Mouse (Mus musculus) embryonic facial prominence, embryonic 11.5 days (tissue): ENCODE measurements around the gene Gna14. TPM values are rescaled to one million over a fixed set of nuclear protein-coding genes. Genes with fewer than 3 reads are reported as not detected.

Experiments
- ATAC-seq: fragments of 200-750 bp; cut with Nextera tagmentation; replicated peaks from 2 replicates; pipeline ENCODE4 v1.8.0; 2017; ENCODE audit warnings: low read depth; ENCODE audit not compliant: insufficient number of reproducible peaks, low FRiP score, low TSS enrichment
- DNase-seq: peaks from one replicate; pipeline ENCODE4 v3.0.0-alpha.2; 2015; ENCODE audit warnings: low spot score
- H3K27ac ChIP-seq: fragments of 300-500 bp; sonication (generic); replicated peaks from 2 replicates; pipeline ENCODE4 v1.5.1; 2014; ENCODE audit warnings: mild to moderate bottlenecking, low read depth, low read length, control low read depth
- H3K27me3 ChIP-seq: fragments of 300-500 bp; sonication (generic); 2 replicates; pipeline ENCODE4 v1.6.1; 2014; ENCODE audit warnings: mild to moderate bottlenecking, low read length, moderate library complexity, mixed read lengths; ENCODE audit not compliant: control insufficient read depth, insufficient read depth
- H3K36me3 ChIP-seq: fragments of 300-500 bp; sonication (generic); replicated peaks from 2 replicates; pipeline ENCODE4 v1.6.1; 2014; ENCODE audit warnings: low read depth, mild to moderate bottlenecking, low read length, moderate library complexity, mixed read lengths; ENCODE audit not compliant: control insufficient read depth, insufficient read depth
- H3K4me1 ChIP-seq: fragments of 300-500 bp; sonication (generic); 2 replicates; pipeline ENCODE4 v1.6.1; 2014; ENCODE audit warnings: low read length, mixed read lengths; ENCODE audit not compliant: control insufficient read depth, insufficient read depth
- H3K4me2 ChIP-seq: fragments of 300-500 bp; sonication (generic); 2 replicates; pipeline ENCODE4 v1.6.1; 2014; ENCODE audit warnings: low read depth, mild to moderate bottlenecking, control low read depth, low read length, moderate library complexity
- H3K4me3 ChIP-seq: fragments of 300-500 bp; sonication (generic); 2 replicates; pipeline ENCODE4 v1.5.1; 2014; ENCODE audit warnings: low read depth, low read length, control low read depth
- H3K9ac ChIP-seq: fragments of 300-500 bp; sonication (generic); replicated peaks from 2 replicates; pipeline ENCODE4 v1.6.1; 2014; ENCODE audit warnings: mild to moderate bottlenecking, control low read depth, low read length
- H3K9me3 ChIP-seq: fragments of 300-500 bp; sonication (generic); replicated peaks from 2 replicates; pipeline ENCODE4 v1.6.1; 2016; ENCODE audit warnings: mild to moderate bottlenecking, low read length, inconsistent platforms, mixed read lengths; ENCODE audit not compliant: control insufficient read depth
- WGBS: fragments of 180-500 bp; shearing (Covaris S2); extraction: QIAGEN DNeasy Blood & Tissue Kit; methylation state at CpG from one replicate; pipeline ENCODE4 v1.1.7; 2014; 5-methylcytosine and 5-hydroxymethylcytosine counted together
- polyA plus RNA-seq: library from polyadenylated mRNA; unstranded; fragments of >200 nt; fragmentation: Nextera tagmentation; extraction: Ambion mirVana; gene quantifications from 2 replicates; pipeline ENCODE4 v1.2.1, GENCODE M21; 2014

The Gna14 gene
- polyA plus RNA-seq, 1 experiment from 2014 or later, result 0.90 TPM

DNA sequence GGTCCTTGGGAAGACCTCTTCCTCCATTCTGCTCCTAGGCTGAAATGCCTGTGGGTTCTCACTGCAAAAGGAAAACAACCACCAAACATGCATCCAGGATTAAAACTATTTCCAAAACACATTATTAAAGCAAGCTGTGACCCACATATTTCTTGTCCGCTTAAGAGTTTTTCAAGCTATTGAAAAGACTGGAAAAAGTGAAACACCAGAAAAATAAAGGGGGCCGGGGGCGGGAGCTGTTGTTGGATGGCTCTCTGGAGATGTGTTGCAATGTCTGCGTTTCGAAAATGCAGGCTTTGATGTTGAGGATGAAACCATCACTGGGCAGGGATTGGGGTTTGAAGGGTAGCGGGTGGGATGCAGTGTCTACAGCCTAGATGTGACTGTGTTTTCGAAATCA lies 149.0 kb downstream of the Gna14 start:
- Histone ChIP-seq H3K27ac (no peak overlapping the region), H3K27me3 (no peaks in the 10 kb centered on the region), H3K36me3 (no peaks in the 10 kb centered on the region), H3K4me3 (no peak overlapping the region), H3K9me3 (no peaks in the 10 kb centered on the region), H3K4me1 (no peaks in the 10 kb centered on the region), H3K4me2 (no peak overlapping the region), H3K9ac (no peak overlapping the region)
- 92% methylated on average over 7 of the region's 7 CpGs for WGBS
- no peak for ATAC-seq
- DNase-seq, result no peak

DNA sequence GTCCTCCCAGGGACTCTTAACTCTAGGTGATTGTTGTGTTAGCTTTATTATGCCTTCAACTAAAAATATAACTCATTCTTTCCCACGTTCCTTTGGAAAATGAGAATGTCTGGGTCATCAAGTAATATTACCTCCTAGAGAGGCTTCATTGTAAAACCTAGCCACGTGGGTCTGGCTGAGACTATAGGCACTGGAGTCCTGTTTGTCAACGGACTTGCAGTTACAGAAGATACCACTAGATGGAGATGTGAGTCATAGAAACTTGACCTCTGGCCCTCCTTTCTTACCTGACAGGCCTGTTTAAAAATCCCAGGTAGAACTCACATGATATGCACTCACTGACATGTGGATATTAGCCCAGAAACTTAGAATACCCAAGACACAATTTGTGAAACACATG lies 149.8 kb downstream of the Gna14 start:
- H3K9me3 ChIP-seq, result no peaks in the 10 kb centered on the region
- ATAC-seq, result no peak

DNA sequence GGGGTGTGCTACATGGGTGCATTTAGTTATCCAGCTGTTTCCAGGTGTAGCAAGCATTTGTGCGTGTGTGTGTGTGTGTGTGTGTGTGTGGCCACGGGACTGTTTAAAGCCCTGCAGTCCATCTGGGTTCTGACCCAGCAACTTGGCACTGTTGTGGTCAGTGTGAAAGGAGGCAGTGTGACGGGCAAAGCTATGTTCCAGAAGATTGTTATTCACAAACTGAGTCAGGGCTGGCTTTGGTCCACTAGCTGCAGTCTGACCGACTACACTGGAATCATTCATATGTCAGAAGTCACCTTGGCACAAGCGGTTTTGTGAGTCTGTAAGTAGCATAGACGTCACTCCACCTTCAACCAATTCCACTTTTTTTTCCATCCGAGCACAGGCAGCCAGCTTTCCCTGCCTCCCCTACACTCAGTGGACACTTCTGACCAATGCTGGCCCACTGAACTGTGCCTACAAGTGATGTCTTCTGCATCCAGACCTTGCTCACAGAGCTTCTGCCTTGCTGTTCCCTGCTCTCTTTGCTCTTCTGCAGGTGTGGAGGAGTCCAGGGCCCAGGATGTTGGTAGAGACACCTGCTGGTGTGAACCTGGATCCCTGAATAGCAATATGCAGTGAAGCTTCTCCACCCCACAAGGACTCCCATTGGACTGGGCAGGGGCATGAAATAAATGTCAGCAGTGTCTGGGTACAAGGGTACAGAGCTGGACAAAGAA lies 157.9 kb downstream of the Gna14 start:
- 81% methylated on average over 7 of the region's 7 CpGs for WGBS
- ATAC-seq, result no peak
- Histone ChIP-seq H3K4me1 (no peaks in the 10 kb centered on the region), H3K27me3 (no peaks in the 10 kb centered on the region), H3K9ac (no peak overlapping the region), H3K4me2 (no peak overlapping the region), H3K4me3 (no peak overlapping the region), H3K27ac (no peak overlapping the region), H3K36me3 (no peaks in the 10 kb centered on the region), H3K9me3 (no peaks in the 10 kb centered on the region)
- no peak for DNase-seq

More for the DNA sequence above, 149.8 kb downstream of the Gna14 start:
- no peak overlapping the region for H3K4me2 ChIP-seq
- whole genome bisulfite sequencing, result 7% methylated on average over 3 of the region's 3 CpGs
- H3K27me3 ChIP-seq, result no peaks in the 10 kb centered on the region
- H3K4me3 ChIP-seq, result no peak overlapping the region
- DNase-seq, result peak; percentile 73
- H3K36me3 ChIP-seq, result no peaks in the 10 kb centered on the region
- H3K4me1 ChIP-seq, result no peaks in the 10 kb centered on the region
- H3K9ac ChIP-seq, result no peak overlapping the region
- no peak overlapping the region for H3K27ac ChIP-seq

DNA sequence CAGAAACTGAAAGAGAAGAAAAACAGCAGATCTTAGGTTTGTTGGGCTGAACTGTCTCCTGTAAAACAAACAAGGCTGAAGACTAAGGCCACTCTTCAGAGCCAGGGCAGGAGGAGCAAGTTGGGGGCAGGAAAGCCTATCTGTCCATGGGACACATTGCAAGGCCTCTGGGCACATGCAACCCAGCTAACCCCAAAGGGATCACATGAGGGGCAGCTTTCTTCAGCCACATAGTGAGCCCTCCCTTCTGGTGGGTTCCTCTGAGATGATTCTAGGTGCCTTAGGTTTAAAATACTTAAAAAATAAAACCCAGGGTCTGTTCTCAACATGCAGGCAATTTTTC lies 158.4 kb downstream of the Gna14 start:
- no peak overlapping the region for H3K4me2 ChIP-seq
- no peak overlapping the region for H3K9ac ChIP-seq
- no peak overlapping the region for H3K27ac ChIP-seq
- no peaks in the 10 kb centered on the region for H3K9me3 ChIP-seq
- no peaks in the 10 kb centered on the region for H3K4me1 ChIP-seq
- H3K4me3 ChIP-seq, result no peak overlapping the region
- ATAC-seq (no peak), DNase-seq (no peak)
- H3K36me3 ChIP-seq, result no peaks in the 10 kb centered on the region
- no peaks in the 10 kb centered on the region for H3K27me3 ChIP-seq

DNA sequence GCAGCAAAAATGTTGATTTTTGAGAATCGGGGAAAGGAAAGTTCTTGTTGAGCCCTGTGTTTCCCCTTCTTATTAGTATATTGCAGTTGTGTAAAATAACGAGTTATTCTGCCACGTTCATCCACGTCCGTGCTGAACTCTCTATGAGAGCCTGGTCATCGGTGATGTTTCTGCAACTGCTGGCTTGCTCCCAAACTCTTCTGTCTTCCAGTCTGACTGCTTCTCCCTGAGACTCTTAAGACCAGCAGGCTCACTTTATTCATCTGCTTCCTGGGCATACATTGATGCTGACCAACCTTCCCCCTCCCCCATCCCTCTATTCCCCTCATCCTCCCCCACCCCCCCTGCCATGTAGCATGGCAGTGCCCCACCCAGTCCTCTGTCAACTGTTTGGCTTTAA lies 161.7 kb downstream of the Gna14 start:
- no peak overlapping the region for H3K4me2 ChIP-seq
- no peaks in the 10 kb centered on the region for H3K9me3 ChIP-seq
- H3K4me3 ChIP-seq, result no peak overlapping the region
- H3K27me3 ChIP-seq, result no peaks in the 10 kb centered on the region
- H3K27ac ChIP-seq, result no peak overlapping the region
- no peaks in the 10 kb centered on the region for H3K36me3 ChIP-seq
- DNase-seq (no peak), ATAC-seq (no peak)
- H3K9ac ChIP-seq, result no peak overlapping the region
- WGBS, result 86% methylated on average over 6 of the region's 6 CpGs
- H3K4me1 ChIP-seq, result no peaks in the 10 kb centered on the region

DNA sequence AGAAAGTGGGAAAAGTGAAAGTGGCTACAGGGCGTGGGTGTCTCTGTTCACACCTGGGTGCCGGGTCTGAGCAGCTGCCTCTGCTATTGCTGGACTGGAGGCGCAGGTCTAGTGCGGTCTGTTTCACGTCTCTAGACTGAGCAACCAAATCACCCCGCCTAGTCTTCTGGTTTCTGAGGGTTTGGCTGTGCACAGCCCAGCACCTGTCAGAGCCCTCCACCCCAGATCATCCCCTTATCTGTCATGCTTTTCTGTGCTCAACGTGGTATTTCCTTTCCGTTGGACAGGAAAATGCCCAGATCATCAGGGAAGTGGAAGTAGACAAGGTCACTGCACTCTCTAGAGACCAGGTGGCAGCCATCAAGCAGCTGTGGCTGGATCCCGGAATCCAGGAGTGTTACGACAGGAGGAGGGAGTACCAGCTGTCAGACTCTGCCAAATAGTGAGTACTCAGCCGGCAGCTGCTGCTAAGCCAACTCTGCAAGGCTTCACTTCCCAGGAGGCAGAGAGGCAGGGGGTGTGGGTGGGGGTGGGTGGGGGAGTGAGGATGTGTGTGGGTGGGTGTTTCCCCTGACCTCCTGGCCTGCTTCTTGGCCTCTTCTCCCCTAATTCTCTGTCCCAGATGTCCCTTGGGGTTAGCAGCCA lies 163.2 kb downstream of the Gna14 start:
- WGBS, result 46% methylated on average over 11 of the region's 11 CpGs
- Histone ChIP-seq H3K27me3 (no peaks in the 10 kb centered on the region), H3K36me3 (no peaks in the 10 kb centered on the region), H3K4me3 (no peak overlapping the region), H3K9me3 (no peaks in the 10 kb centered on the region), H3K4me1 (no peaks in the 10 kb centered on the region), H3K4me2 (no peak overlapping the region), H3K27ac (no peak overlapping the region), H3K9ac (no peak overlapping the region)
- DNase-seq (peak; percentile 33), ATAC-seq (peak; percentile 23; the same call in 1 of the 2 replicates)

DNA sequence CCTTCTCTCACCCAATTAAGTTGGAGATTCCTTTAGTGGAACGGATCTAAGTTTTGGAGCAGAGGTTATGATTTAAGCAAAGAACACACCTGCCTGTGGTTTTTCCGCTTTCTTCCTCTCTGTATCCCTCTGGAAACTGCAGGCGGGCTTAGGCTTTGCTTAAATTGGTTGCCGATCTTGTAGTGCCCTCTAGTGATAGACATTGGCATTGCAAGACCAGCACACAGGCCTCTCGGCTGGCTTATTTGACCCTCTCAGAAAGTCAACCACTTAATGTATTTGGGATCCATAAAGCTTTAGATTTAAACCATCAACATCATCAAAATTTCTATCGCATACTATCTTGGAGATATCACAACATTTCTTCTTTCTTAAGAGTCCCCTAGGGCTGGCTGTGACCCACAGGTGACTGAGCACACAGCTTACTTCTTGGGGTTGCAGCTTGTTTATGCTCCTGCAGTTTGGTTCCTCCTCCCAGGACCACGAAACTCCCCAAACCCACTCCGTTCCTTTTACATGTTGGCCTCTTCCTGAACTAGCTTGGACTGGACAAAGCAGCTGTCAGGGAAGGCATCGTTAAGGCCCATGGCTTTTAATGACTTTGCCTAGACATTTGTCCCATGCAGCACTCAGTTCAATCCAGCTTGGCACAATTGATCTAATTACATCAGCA lies 163.9 kb downstream of the Gna14 start:
- ATAC-seq (peak; percentile 78), DNase-seq (peak; percentile 90)
- Histone ChIP-seq H3K4me3 (no peak overlapping the region), H3K9ac (no peak overlapping the region), H3K27me3 (no peaks in the 10 kb centered on the region), H3K9me3 (no peaks in the 10 kb centered on the region), H3K36me3 (no peaks in the 10 kb centered on the region), H3K4me1 (no peaks in the 10 kb centered on the region), H3K27ac (no peak overlapping the region), H3K4me2 (no peak overlapping the region)
- 21% methylated on average over 9 of the region's 9 CpGs for WGBS

DNA sequence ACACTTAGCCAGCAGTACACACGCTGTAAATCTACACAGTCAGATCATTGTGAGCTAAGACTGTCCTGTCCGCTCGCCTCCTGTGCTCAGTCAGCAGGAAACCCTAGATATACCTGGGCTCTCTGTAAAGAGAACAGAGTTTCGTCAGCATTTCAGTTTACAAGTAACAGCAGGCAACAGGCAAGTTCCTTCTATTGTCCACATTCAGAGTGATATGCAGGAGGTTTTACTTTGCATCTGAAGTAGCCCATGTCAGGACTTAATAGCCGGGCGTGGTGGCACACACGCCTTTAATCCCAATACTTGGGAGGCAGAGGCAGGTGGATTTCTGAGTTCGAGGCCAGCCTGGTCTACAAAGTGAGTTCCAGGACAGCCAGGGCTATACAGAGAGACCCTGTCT lies 166.5 kb downstream of the Gna14 start:
- no peaks in the 10 kb centered on the region for H3K9me3 ChIP-seq
- no peaks in the 10 kb centered on the region for H3K27me3 ChIP-seq
- H3K27ac ChIP-seq, result no peak overlapping the region
- no peak for DNase-seq
- no peaks in the 10 kb centered on the region for H3K4me1 ChIP-seq
- H3K36me3 ChIP-seq, result no peaks in the 10 kb centered on the region
- WGBS, result 85% methylated on average over 8 of the region's 8 CpGs
- H3K4me2 ChIP-seq, result no peak overlapping the region
- H3K4me3 ChIP-seq, result no peak overlapping the region
- H3K9ac ChIP-seq, result no peak overlapping the region
- no peak for ATAC-seq
